Mouse (Mus musculus): Measurements from ENCODE around the gene B830017H08Rik. TPM values are rescaled to one million over a fixed set of nuclear protein-coding genes. Genes with fewer than 3 reads are reported as not detected.

The B830017H08Rik gene
- total and polyA plus RNA-seq, 2 experiments from 2014 or later: 7.8 to 13.5 TPM

GRCm38 (mm10) chr16:17830385-17831178 is 2.3 kb upstream of the B830017H08Rik start:
- no peak for DNase-seq (ENCODE audit: low spot score)
- Histone ChIP-seq H3K4me2 (ENCODE audit: low read depth, low read length, poor library complexity, severe bottlenecking) (no peak overlapping the region), H3K4me1 (ENCODE audit: insufficient read depth, low read length) (peaks cover 12% of the 10 kb centered on the region; the same call in 1 of the 2 replicates), H3K27me3 (ENCODE audit: insufficient read depth, low read length) (peaks cover 8% of the 10 kb centered on the region; the same call in 1 of the 2 replicates), H3K4me3 (ENCODE audit: low read depth, low read length) (no peak overlapping the region), H3K9ac (replicated peaks; ENCODE audit: low read length, poor library complexity, severe bottlenecking) (no peak overlapping the region), H3K9me3 (ENCODE audit: low read length) (no peaks in the 10 kb centered on the region), H3K36me3 (ENCODE audit: insufficient read depth, low read length) (no peaks in the 10 kb centered on the region), H3K27ac (ENCODE audit: low read depth, low read length) (no peak overlapping the region)
- ATAC-seq (ENCODE audit: low FRiP score): no peak
- TF ChIP-seq CTCF (IDR thresholded peaks at IDR 0.05): no peak
- 55% methylated on average over 10 of the region's 10 CpGs for WGBS

- ATAC-seq (ENCODE audit: low FRiP score) (no peak), DNase-seq (ENCODE audit: low spot score) (peak; percentile 49)
- 13% methylated on average over 11 of the region's 11 CpGs for WGBS
These were observed 1.1 kb upstream of the B830017H08Rik start for GRCm38 (mm10) chr16:17831781-17832180.

GRCm38 (mm10) chr16:17833321-17833680 is 380 bp downstream of the B830017H08Rik start:
- TF ChIP-seq CTCF (IDR thresholded peaks at IDR 0.05): no peak
- under 1% methylated on average over 35 of the region's 37 CpGs for WGBS
- DNase-seq (ENCODE audit: low spot score) (peak; percentile 49), ATAC-seq (ENCODE audit: low FRiP score) (peak; percentile 65)
- Histone ChIP-seq H3K27me3 (ENCODE audit: insufficient read depth, low read length) (peaks cover 8% of the 10 kb centered on the region; the same call in 1 of the 2 replicates), H3K27ac (ENCODE audit: low read depth, low read length) (peak overlapping the region; percentile 87), H3K4me3 (ENCODE audit: low read depth, low read length) (peak overlapping the region; percentile 72), H3K9me3 (ENCODE audit: low read length) (no peaks in the 10 kb centered on the region), H3K4me1 (ENCODE audit: insufficient read depth, low read length) (peaks cover 12% of the 10 kb centered on the region; the same call in 1 of the 2 replicates), H3K9ac (replicated peaks; ENCODE audit: low read length, poor library complexity, severe bottlenecking) (peak overlapping the region; percentile 83), H3K4me2 (ENCODE audit: low read depth, low read length, poor library complexity, severe bottlenecking) (peak overlapping the region; percentile 89), H3K36me3 (ENCODE audit: insufficient read depth, low read length) (0 out of 2 replicates have a peak, but pooled peaks cover 5% of the 10 kb centered on the region)

More at GRCm38 (mm10) chr16:17831781-17832180, 1.1 kb upstream of the B830017H08Rik start:
- peak; percentile 61 for TF ChIP-seq CTCF (IDR thresholded peaks at IDR 0.05)
- Histone ChIP-seq H3K4me3 (ENCODE audit: low read depth, low read length) (no peak overlapping the region), H3K27ac (ENCODE audit: low read depth, low read length) (no peak overlapping the region), H3K4me2 (ENCODE audit: low read depth, low read length, poor library complexity, severe bottlenecking) (no peak overlapping the region), H3K36me3 (ENCODE audit: insufficient read depth, low read length) (no peaks in the 10 kb centered on the region), H3K4me1 (ENCODE audit: insufficient read depth, low read length) (peaks cover 12% of the 10 kb centered on the region; the same call in 1 of the 2 replicates), H3K27me3 (ENCODE audit: insufficient read depth, low read length) (peaks cover 8% of the 10 kb centered on the region; the same call in 1 of the 2 replicates), H3K9ac (replicated peaks; ENCODE audit: low read length, poor library complexity, severe bottlenecking) (no peak overlapping the region), H3K9me3 (ENCODE audit: low read length) (no peaks in the 10 kb centered on the region)

GRCm38 (mm10) chr16:17833681-17834399 is 919 bp downstream of the B830017H08Rik start:
- Histone ChIP-seq H3K4me1 (ENCODE audit: insufficient read depth, low read length) (peaks cover 12% of the 10 kb centered on the region; the same call in 1 of the 2 replicates), H3K4me3 (ENCODE audit: low read depth, low read length) (peak overlapping the region; percentile 72), H3K27me3 (ENCODE audit: insufficient read depth, low read length) (peaks cover 8% of the 10 kb centered on the region; the same call in 1 of the 2 replicates), H3K36me3 (ENCODE audit: insufficient read depth, low read length) (0 out of 2 replicates have a peak, but pooled peaks cover 5% of the 10 kb centered on the region), H3K4me2 (ENCODE audit: low read depth, low read length, poor library complexity, severe bottlenecking) (peak overlapping the region; percentile 89), H3K27ac (ENCODE audit: low read depth, low read length) (peak overlapping the region; percentile 87), H3K9ac (replicated peaks; ENCODE audit: low read length, poor library complexity, severe bottlenecking) (peak overlapping the region; percentile 83), H3K9me3 (ENCODE audit: low read length) (no peaks in the 10 kb centered on the region)
- peak; percentile 6; the same call in 1 of the 2 replicates for TF ChIP-seq CTCF (IDR thresholded peaks at IDR 0.05)
- peak; percentile 70 for ATAC-seq (ENCODE audit: low FRiP score)
- DNase-seq (ENCODE audit: low spot score): peak; percentile 56
- 2% methylated on average over 69 of the region's 103 CpGs for WGBS

GRCm38 (mm10) chr16:17834543-17834942 is 1.6 kb downstream of the B830017H08Rik start:
- 0 out of 2 replicates have a peak, but pooled peaks cover 5% of the 10 kb centered on the region for H3K36me3 ChIP-seq (ENCODE audit: insufficient read depth, low read length)
- no peak overlapping the region for H3K9ac ChIP-seq (replicated peaks; ENCODE audit: low read length, poor library complexity, severe bottlenecking)
- H3K27ac ChIP-seq (ENCODE audit: low read depth, low read length): peak overlapping the region; percentile 87
- H3K4me3 ChIP-seq (ENCODE audit: low read depth, low read length): peak overlapping the region; percentile 72
- H3K4me1 ChIP-seq (ENCODE audit: insufficient read depth, low read length): peaks cover 12% of the 10 kb centered on the region; the same call in 1 of the 2 replicates
- H3K9me3 ChIP-seq (ENCODE audit: low read length): no peaks in the 10 kb centered on the region
- peak overlapping the region; percentile 89 for H3K4me2 ChIP-seq (ENCODE audit: low read depth, low read length, poor library complexity, severe bottlenecking)
- H3K27me3 ChIP-seq (ENCODE audit: insufficient read depth, low read length): peaks cover 8% of the 10 kb centered on the region; the same call in 1 of the 2 replicates
- WGBS: 51% methylated on average over 7 of the region's 7 CpGs
- DNase-seq (ENCODE audit: low spot score): no peak
- ATAC-seq (ENCODE audit: low FRiP score): peak; percentile 0; the same call in 1 of the 2 replicates
- TF ChIP-seq CTCF (IDR thresholded peaks at IDR 0.05): no peak

Measured in midbrain, postnatal 0 days (tissue).